Mouse (Mus musculus): Measurements from ENCODE around the gene Olfr223. TPM values are rescaled to one million over a fixed set of nuclear protein-coding genes. Genes with fewer than 3 reads are reported as not detected.
"Not testable (repeated sequence)": the region's sequence is repeated elsewhere in the genome, so short reads cannot be mapped to it uniquely, and the experiment has no call there.

Gene Olfr223
- polyA plus RNA-seq, 2 experiments, result not detected

- ATAC-seq (ENCODE audit: low FRiP score, low read depth) (no peak), DNase-seq (ENCODE audit: low spot score) (no peak)
- Histone ChIP-seq H3K9ac (ENCODE audit: low read depth, low read length, severe bottlenecking) (no peak overlapping the region), H3K27me3 (ENCODE audit: control insufficient read depth, insufficient read depth, low read length) (no peaks in the 10 kb centered on the region), H3K4me2 (replicated peaks; ENCODE audit: low read depth, low read length, severe bottlenecking) (no peak overlapping the region), H3K27ac (replicated peaks; ENCODE audit: low read depth, low read length) (no peak overlapping the region), H3K4me1 (ENCODE audit: control insufficient read depth, insufficient read depth, low read length) (no peaks in the 10 kb centered on the region), H3K4me3 (replicated peaks; ENCODE audit: low read length) (no peak overlapping the region), H3K9me3 (ENCODE audit: control insufficient read depth, low read length) (no peaks in the 10 kb centered on the region), H3K36me3 (ENCODE audit: control insufficient read depth, insufficient read depth, low read length) (no peaks in the 10 kb centered on the region)
- TF ChIP-seq POLR2A (IDR thresholded peaks at IDR 0.05; ENCODE audit: borderline replicate concordance, extremely low read depth, insufficient read depth, insufficient read length), result no peak
- 47% methylated on average over 4 of the region's 4 CpGs for WGBS
Measured at GRCm38 (mm10) chr11:59596091-59596490, 3.0 kb upstream of the Olfr223 start.

GRCm38 (mm10) chr11:59589496-59589895 is 3.6 kb downstream of the Olfr223 start:
- 95% methylated on average over 8 of the region's 8 CpGs for whole genome bisulfite sequencing
- Histone ChIP-seq H3K4me2 (replicated peaks; ENCODE audit: low read depth, low read length, severe bottlenecking) (no peak overlapping the region), H3K27me3 (ENCODE audit: control insufficient read depth, insufficient read depth, low read length) (no peaks in the 10 kb centered on the region), H3K9me3 (ENCODE audit: control insufficient read depth, low read length) (no peaks in the 10 kb centered on the region), H3K9ac (ENCODE audit: low read depth, low read length, severe bottlenecking) (no peak overlapping the region), H3K4me3 (replicated peaks; ENCODE audit: low read length) (no peak overlapping the region), H3K27ac (replicated peaks; ENCODE audit: low read depth, low read length) (no peak overlapping the region), H3K4me1 (ENCODE audit: control insufficient read depth, insufficient read depth, low read length) (no peaks in the 10 kb centered on the region), H3K36me3 (ENCODE audit: control insufficient read depth, insufficient read depth, low read length) (no peaks in the 10 kb centered on the region)
- no peak for DNase-seq (ENCODE audit: low spot score)
- TF ChIP-seq POLR2A (IDR thresholded peaks at IDR 0.05; ENCODE audit: borderline replicate concordance, extremely low read depth, insufficient read depth, insufficient read length), result no peak
- ATAC-seq (ENCODE audit: low FRiP score, low read depth), result no peak

DNA sequence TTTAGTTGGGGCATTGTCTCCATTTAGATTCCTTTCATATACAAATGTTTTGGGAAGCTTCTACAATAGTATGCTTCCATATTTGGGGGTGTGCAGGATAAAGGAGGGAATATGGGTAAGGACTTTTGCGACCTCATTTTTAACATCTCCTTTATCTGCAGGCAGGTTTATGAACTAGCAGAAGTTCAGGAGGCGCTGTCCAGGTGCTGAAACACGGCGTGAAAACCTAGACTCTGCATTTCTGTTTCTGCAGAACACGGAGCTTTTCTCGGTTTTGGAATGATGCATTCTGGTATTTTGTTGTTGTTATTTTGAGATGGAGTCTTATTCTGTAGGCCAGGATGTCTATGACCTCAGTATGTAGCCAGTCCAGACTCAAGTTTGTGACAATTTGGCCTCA is 8.6 kb downstream of the Olfr223 start:
- ATAC-seq (ENCODE audit: low FRiP score, low read depth) (no peak), DNase-seq (ENCODE audit: low spot score) (peak; percentile 61)
- Histone ChIP-seq H3K4me3 (replicated peaks; ENCODE audit: low read length) (no peak overlapping the region), H3K36me3 (ENCODE audit: control insufficient read depth, insufficient read depth, low read length) (no peaks in the 10 kb centered on the region), H3K27me3 (ENCODE audit: control insufficient read depth, insufficient read depth, low read length) (no peaks in the 10 kb centered on the region), H3K9ac (ENCODE audit: low read depth, low read length, severe bottlenecking) (no peak overlapping the region), H3K4me2 (replicated peaks; ENCODE audit: low read depth, low read length, severe bottlenecking) (no peak overlapping the region), H3K9me3 (ENCODE audit: control insufficient read depth, low read length) (no peaks in the 10 kb centered on the region), H3K27ac (replicated peaks; ENCODE audit: low read depth, low read length) (no peak overlapping the region), H3K4me1 (ENCODE audit: control insufficient read depth, insufficient read depth, low read length) (no peaks in the 10 kb centered on the region)
- no peak for TF ChIP-seq POLR2A (IDR thresholded peaks at IDR 0.05; ENCODE audit: borderline replicate concordance, extremely low read depth, insufficient read depth, insufficient read length)
- 23% methylated on average over 6 of the region's 6 CpGs for WGBS

DNA sequence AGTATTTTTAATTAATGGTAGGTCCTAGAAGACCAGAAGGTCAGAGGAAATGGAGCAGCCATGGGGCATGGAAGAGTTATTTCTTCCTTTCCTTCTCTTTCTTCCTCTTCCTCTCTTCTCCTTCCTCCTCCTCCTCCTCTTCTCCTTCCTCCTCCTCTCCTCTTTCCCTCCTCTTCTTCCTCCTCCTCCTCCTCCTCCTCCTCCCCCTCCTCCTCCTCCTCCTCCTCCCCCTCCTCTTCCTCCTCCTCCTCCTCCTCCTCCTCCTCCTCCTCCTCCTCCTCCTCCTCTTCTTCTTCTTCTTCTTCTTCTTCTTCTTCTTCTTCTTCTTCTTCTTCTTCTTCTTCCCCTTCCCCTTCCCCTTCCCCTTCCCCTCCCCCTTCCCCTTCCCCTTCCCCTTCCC is 17.0 kb downstream of the Olfr223 start, which contains the start of gene Olfr222:
Olfr222 (minus strand) TSS at position 101 of the 400 bp plus-strand sequence.
- not testable (repeated sequence) for H3K4me3 ChIP-seq (replicated peaks; ENCODE audit: low read length); H3K27ac ChIP-seq (replicated peaks; ENCODE audit: low read depth, low read length); H3K36me3 ChIP-seq (ENCODE audit: control insufficient read depth, insufficient read depth, low read length); H3K4me1 ChIP-seq (ENCODE audit: control insufficient read depth, insufficient read depth, low read length); H3K27me3 ChIP-seq (ENCODE audit: control insufficient read depth, insufficient read depth, low read length); H3K9ac ChIP-seq (ENCODE audit: low read depth, low read length, severe bottlenecking); DNase-seq (ENCODE audit: low spot score); H3K4me2 ChIP-seq (replicated peaks; ENCODE audit: low read depth, low read length, severe bottlenecking); ATAC-seq (ENCODE audit: low FRiP score, low read depth); H3K9me3 ChIP-seq (ENCODE audit: control insufficient read depth, low read length)

DNA sequence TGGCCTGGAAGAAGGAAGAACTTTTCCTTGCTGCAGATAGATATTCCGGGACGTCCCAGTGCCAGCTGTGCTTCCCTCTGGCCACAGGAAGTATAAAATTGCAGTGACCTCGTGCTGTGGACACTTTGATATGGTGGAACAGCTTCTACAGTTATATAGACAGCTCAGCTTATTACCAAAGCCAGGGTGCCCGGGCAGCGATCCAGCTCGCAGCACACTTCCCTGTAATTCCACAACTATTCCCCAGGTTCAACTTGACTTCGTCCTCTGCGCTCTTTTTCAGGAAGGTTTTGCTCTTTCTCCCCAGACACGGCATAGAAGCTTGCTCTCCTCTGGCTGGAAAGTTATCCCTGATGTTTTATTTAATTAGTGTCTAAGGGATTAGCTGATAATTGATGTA is 17.4 kb downstream of the Olfr223 start:
- TF ChIP-seq POLR2A (IDR thresholded peaks at IDR 0.05; ENCODE audit: borderline replicate concordance, extremely low read depth, insufficient read depth, insufficient read length), result no peak
- Histone ChIP-seq H3K4me2 (replicated peaks; ENCODE audit: low read depth, low read length, severe bottlenecking) (no peak overlapping the region), H3K27ac (replicated peaks; ENCODE audit: low read depth, low read length) (no peak overlapping the region), H3K4me1 (ENCODE audit: control insufficient read depth, insufficient read depth, low read length) (no peaks in the 10 kb centered on the region), H3K4me3 (replicated peaks; ENCODE audit: low read length) (no peak overlapping the region), H3K36me3 (ENCODE audit: control insufficient read depth, insufficient read depth, low read length) (no peaks in the 10 kb centered on the region), H3K9ac (ENCODE audit: low read depth, low read length, severe bottlenecking) (no peak overlapping the region), H3K27me3 (ENCODE audit: control insufficient read depth, insufficient read depth, low read length) (no peaks in the 10 kb centered on the region; the same call in 1 of the 2 replicates), H3K9me3 (ENCODE audit: control insufficient read depth, low read length) (no peaks in the 10 kb centered on the region)
- no peak for DNase-seq (ENCODE audit: low spot score)
- no peak for ATAC-seq (ENCODE audit: low FRiP score, low read depth)
- WGBS, result 40% methylated on average over 9 of the region's 9 CpGs

DNA sequence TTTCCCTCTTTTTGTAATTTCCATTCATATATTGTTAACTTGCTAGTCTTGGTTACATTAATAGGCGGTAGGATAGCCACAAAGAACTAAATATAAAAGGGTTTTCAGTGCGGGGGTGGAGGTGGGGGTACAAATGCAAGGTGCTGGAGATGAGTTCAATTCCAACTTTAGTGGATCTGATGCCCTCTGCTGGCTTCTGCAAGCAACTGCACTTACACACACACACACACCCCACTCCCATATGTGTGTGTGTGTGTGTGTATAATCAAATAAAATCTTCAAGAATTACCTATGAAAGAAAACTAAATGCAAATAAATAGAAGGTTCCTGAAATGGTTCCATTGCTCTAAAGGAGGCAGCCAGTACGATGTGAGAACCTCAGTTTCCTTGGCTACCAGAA is 23.8 kb downstream of the Olfr223 start:
- ATAC-seq (ENCODE audit: low FRiP score, low read depth), result no peak
- no peaks in the 10 kb centered on the region; the same call in 1 of the 2 replicates for H3K27me3 ChIP-seq (ENCODE audit: control insufficient read depth, insufficient read depth, low read length)
- H3K9me3 ChIP-seq (ENCODE audit: control insufficient read depth, low read length), result no peaks in the 10 kb centered on the region
- TF ChIP-seq POLR2A (IDR thresholded peaks at IDR 0.05; ENCODE audit: borderline replicate concordance, extremely low read depth, insufficient read depth, insufficient read length), result no peak
- no peak overlapping the region for H3K9ac ChIP-seq (ENCODE audit: low read depth, low read length, severe bottlenecking)
- WGBS, result 66% methylated on average over 3 of the region's 3 CpGs
- H3K4me1 ChIP-seq (ENCODE audit: control insufficient read depth, insufficient read depth, low read length), result no peaks in the 10 kb centered on the region
- no peak for DNase-seq (ENCODE audit: low spot score)
- no peaks in the 10 kb centered on the region for H3K36me3 ChIP-seq (ENCODE audit: control insufficient read depth, insufficient read depth, low read length)
- no peak overlapping the region for H3K27ac ChIP-seq (replicated peaks; ENCODE audit: low read depth, low read length)
- no peak overlapping the region for H3K4me2 ChIP-seq (replicated peaks; ENCODE audit: low read depth, low read length, severe bottlenecking)
- H3K4me3 ChIP-seq (replicated peaks; ENCODE audit: low read length), result no peak overlapping the region

All from limb, embryonic 14.5 days (tissue).